Mouse (Mus musculus): ENCODE results near the gene Chka.

GRCm38 (mm10) chr19:3890181-3890580 is 38.6 kb downstream of the Chka start:
- TF ChIP-seq POLR2A (IDR thresholded peaks at IDR 0.05; ENCODE audit: low read depth, low read length) = no peak
- TF ChIP-seq CTCF (IDR thresholded peaks at IDR 0.05; ENCODE audit: extremely low read depth, insufficient read length, insufficient replicate concordance, low read depth, low read length) = peak; percentile 57; the same call in 1 of the 2 replicates

Data from small intestine, adult 2 months (tissue).